Mouse (Mus musculus) forebrain, embryonic 16.5 days (tissue): Measurements from ENCODE around the gene Mbd5. TPM values are rescaled to one million over a fixed set of nuclear protein-coding genes. Genes with fewer than 3 reads are reported as not detected.

ENCODE experiments used
- ATAC-seq: fragments of 200-750 bp; cut with Nextera tagmentation; 2 replicates; pipeline ENCODE4 v1.8.0; 2017; ENCODE audit warnings: mild to moderate bottlenecking, moderate library complexity
- H3K27ac ChIP-seq: fragments of 300-500 bp; sonication (generic); 2 replicates; pipeline ENCODE4 v1.5.1; 2014; ENCODE audit warnings: low read length, control low read depth
- H3K27me3 ChIP-seq: fragments of 300-500 bp; sonication (generic); replicated peaks from 2 replicates; pipeline ENCODE4 v1.6.1; 2014; ENCODE audit warnings: low read length; ENCODE audit not compliant: control insufficient read depth, insufficient read depth
- H3K36me3 ChIP-seq: fragments of 300-500 bp; sonication (generic); 2 replicates; pipeline ENCODE4 v1.6.1; 2014; ENCODE audit not compliant: control insufficient read depth, insufficient read depth
- H3K4me1 ChIP-seq: fragments of 300-500 bp; sonication (generic); replicated peaks from 2 replicates; pipeline ENCODE4 v1.6.1; 2014; ENCODE audit warnings: low read length; ENCODE audit not compliant: control insufficient read depth, insufficient read depth
- H3K4me2 ChIP-seq: fragments of 300-500 bp; sonication (generic); 2 replicates; pipeline ENCODE4 v1.6.1; 2014; ENCODE audit warnings: mild to moderate bottlenecking, low read length, control low read depth
- H3K4me3 ChIP-seq: fragments of 300-500 bp; sonication (generic); replicated peaks from 2 replicates; pipeline ENCODE4 v1.5.1; 2014; ENCODE audit warnings: mild to moderate bottlenecking, low read length, control low read depth
- H3K9ac ChIP-seq: fragments of 300-500 bp; sonication (generic); replicated peaks from 2 replicates; pipeline ENCODE4 v1.6.1; 2014; ENCODE audit warnings: low read depth, low read length, control low read depth
- H3K9me3 ChIP-seq: fragments of 300-500 bp; sonication (generic); 2 replicates; pipeline ENCODE4 v1.6.1; 2016; ENCODE audit warnings: low read length; ENCODE audit not compliant: control insufficient read depth
- WGBS: fragments of 180-500 bp; shearing (Covaris S2); extraction: QIAGEN DNeasy Blood & Tissue Kit; methylation state at CpG from one replicate; pipeline ENCODE4 v1.1.7; 2014; 5-methylcytosine and 5-hydroxymethylcytosine counted together
- polyA plus RNA-seq: library from polyadenylated mRNA; unstranded; fragments of >200 nt; fragmentation: Nextera tagmentation; extraction: Ambion mirVana; gene quantifications from 2 replicates; pipeline ENCODE4 v1.2.1, GENCODE M21; 2015

Gene Mbd5
- polyA plus RNA-seq, 1 experiment from 2014 or later, result 40.1 TPM

GRCm38 (mm10) chr2:49345786-49346185, 396.5 kb downstream of the Mbd5 start:
- WGBS, result 83% methylated on average over 2 of the region's 2 CpGs
- H3K36me3 ChIP-seq, result no peaks in the 10 kb centered on the region
- H3K9ac ChIP-seq, result no peak overlapping the region
- H3K27ac ChIP-seq, result no peak overlapping the region
- H3K4me2 ChIP-seq, result no peak overlapping the region
- no peaks in the 10 kb centered on the region for H3K9me3 ChIP-seq
- no peaks in the 10 kb centered on the region for H3K27me3 ChIP-seq
- H3K4me3 ChIP-seq, result no peak overlapping the region
- H3K4me1 ChIP-seq, result peaks cover 4% of the 10 kb centered on the region; the same call in 1 of the 2 replicates
- no peak for ATAC-seq

GRCm38 (mm10) chr2:49349813-49350212, 400.5 kb downstream of the Mbd5 start:
- Histone ChIP-seq H3K4me2 (no peak overlapping the region), H3K36me3 (no peaks in the 10 kb centered on the region), H3K9me3 (no peaks in the 10 kb centered on the region), H3K27ac (no peak overlapping the region), H3K9ac (no peak overlapping the region), H3K4me1 (no peaks in the 10 kb centered on the region), H3K27me3 (no peaks in the 10 kb centered on the region), H3K4me3 (no peak overlapping the region)
- no peak for ATAC-seq
- 25% methylated on average over 5 of the region's 5 CpGs for WGBS

- Histone ChIP-seq H3K36me3 (no peaks in the 10 kb centered on the region), H3K4me2 (no peak overlapping the region), H3K4me1 (no peaks in the 10 kb centered on the region), H3K27ac (no peak overlapping the region), H3K9ac (no peak overlapping the region), H3K9me3 (no peaks in the 10 kb centered on the region), H3K27me3 (no peaks in the 10 kb centered on the region), H3K4me3 (no peak overlapping the region)
- WGBS, result 92% methylated on average over 4 of the region's 4 CpGs
- no peak for ATAC-seq
These were observed 401.5 kb downstream of the Mbd5 start for GRCm38 (mm10) chr2:49350852-49351251.

GRCm38 (mm10) chr2:49354066-49354465, 404.8 kb downstream of the Mbd5 start:
- Histone ChIP-seq H3K9ac (no peak overlapping the region), H3K4me1 (no peaks in the 10 kb centered on the region), H3K27ac (no peak overlapping the region), H3K27me3 (no peaks in the 10 kb centered on the region), H3K36me3 (no peaks in the 10 kb centered on the region), H3K4me3 (no peak overlapping the region), H3K4me2 (no peak overlapping the region), H3K9me3 (no peaks in the 10 kb centered on the region)
- WGBS, result 94% methylated on average over 1 of the region's 1 CpGs
- no peak for ATAC-seq

- Histone ChIP-seq H3K27me3 (no peaks in the 10 kb centered on the region), H3K27ac (no peak overlapping the region), H3K36me3 (no peaks in the 10 kb centered on the region), H3K4me2 (no peak overlapping the region), H3K9ac (no peak overlapping the region), H3K4me1 (no peaks in the 10 kb centered on the region), H3K4me3 (no peak overlapping the region), H3K9me3 (no peaks in the 10 kb centered on the region)
- no peak for ATAC-seq
- WGBS, result 86% methylated on average over 8 of the region's 8 CpGs
These were observed 406.6 kb downstream of the Mbd5 start for GRCm38 (mm10) chr2:49355867-49356266.

GRCm38 (mm10) chr2:49358128-49358814, 409.0 kb downstream of the Mbd5 start:
- no peak overlapping the region for H3K27ac ChIP-seq
- H3K4me1 ChIP-seq, result no peaks in the 10 kb centered on the region
- no peak for ATAC-seq
- H3K27me3 ChIP-seq, result no peaks in the 10 kb centered on the region
- no peaks in the 10 kb centered on the region for H3K9me3 ChIP-seq
- no peaks in the 10 kb centered on the region for H3K36me3 ChIP-seq
- WGBS, result 86% methylated on average over 7 of the region's 7 CpGs
- no peak overlapping the region for H3K9ac ChIP-seq
- no peak overlapping the region for H3K4me3 ChIP-seq
- H3K4me2 ChIP-seq, result no peak overlapping the region

- 67% methylated on average over 4 of the region's 4 CpGs for WGBS
- Histone ChIP-seq H3K36me3 (no peaks in the 10 kb centered on the region), H3K27ac (no peak overlapping the region), H3K27me3 (no peaks in the 10 kb centered on the region), H3K9ac (no peak overlapping the region), H3K4me1 (no peaks in the 10 kb centered on the region), H3K4me2 (no peak overlapping the region), H3K4me3 (no peak overlapping the region), H3K9me3 (no peaks in the 10 kb centered on the region)
- no peak for ATAC-seq
These were observed 409.7 kb downstream of the Mbd5 start for GRCm38 (mm10) chr2:49358839-49359520.

GRCm38 (mm10) chr2:49359706-49360105, 410.4 kb downstream of the Mbd5 start:
- no peak overlapping the region for H3K4me2 ChIP-seq
- WGBS, result 68% methylated on average over 4 of the region's 4 CpGs

GRCm38 (mm10) chr2:49364546-49364945, 415.2 kb downstream of the Mbd5 start:
- H3K27me3 ChIP-seq, result no peaks in the 10 kb centered on the region
- no peak for ATAC-seq
- no peak overlapping the region for H3K4me3 ChIP-seq
- H3K9me3 ChIP-seq, result no peaks in the 10 kb centered on the region
- no peak overlapping the region for H3K9ac ChIP-seq
- H3K4me1 ChIP-seq, result no peaks in the 10 kb centered on the region
- H3K36me3 ChIP-seq, result no peaks in the 10 kb centered on the region
- H3K27ac ChIP-seq, result no peak overlapping the region
- WGBS, result 45% methylated on average over 5 of the region's 5 CpGs
- H3K4me2 ChIP-seq, result no peak overlapping the region

More at GRCm38 (mm10) chr2:49359706-49360105, 410.4 kb downstream of the Mbd5 start:
- Histone ChIP-seq H3K4me1 (no peaks in the 10 kb centered on the region), H3K36me3 (no peaks in the 10 kb centered on the region), H3K9ac (no peak overlapping the region), H3K27ac (no peak overlapping the region), H3K4me3 (no peak overlapping the region), H3K9me3 (no peaks in the 10 kb centered on the region), H3K27me3 (no peaks in the 10 kb centered on the region)
- ATAC-seq, result no peak
